Mouse (Mus musculus) thymus, postnatal 36 days (tissue): Measurements from ENCODE around the gene Coasy.

Source experiments
- DNase-seq, 2 experiments: peaks; one replicate each; pipeline ENCODE4 v3.0.0; 2022; ENCODE audit warnings: mixed read lengths in 2 of 2

Coasy gene

DNA sequence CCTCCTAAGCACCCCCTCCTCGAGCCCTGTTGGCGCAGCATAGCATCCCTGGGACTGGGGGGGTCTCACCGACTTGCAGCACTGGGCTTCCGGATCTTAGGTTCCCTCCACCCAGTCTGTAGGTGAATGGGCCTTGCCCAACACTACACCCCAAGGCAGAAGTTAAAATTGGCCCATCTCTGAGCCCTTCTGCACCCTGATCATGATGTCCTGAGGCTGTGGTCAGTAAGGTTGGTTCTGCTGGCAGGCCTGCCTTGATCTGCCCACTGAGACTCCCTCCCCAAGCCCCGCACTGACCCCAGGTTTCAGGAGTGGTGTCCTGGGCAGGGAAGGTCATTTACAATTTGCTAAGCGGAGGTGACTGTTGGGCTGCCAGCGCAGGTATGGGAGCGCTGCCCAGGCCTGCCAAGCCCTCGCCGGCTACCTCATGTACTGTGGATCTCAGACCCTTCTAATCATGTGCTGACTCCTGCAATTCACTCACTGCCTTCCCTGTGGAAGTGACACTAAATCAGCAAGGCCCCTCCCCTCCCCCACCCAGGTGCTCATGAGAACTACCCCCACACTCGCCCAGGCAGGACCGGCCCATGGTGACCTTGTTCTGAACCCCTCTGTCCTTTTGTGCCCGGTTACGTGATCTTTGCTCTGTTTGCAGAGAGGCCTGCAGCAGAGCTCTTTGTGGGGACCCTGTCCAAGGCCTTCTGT, 19.2 kb upstream of the Coasy start:
- DNase-seq = no peak

DNA sequence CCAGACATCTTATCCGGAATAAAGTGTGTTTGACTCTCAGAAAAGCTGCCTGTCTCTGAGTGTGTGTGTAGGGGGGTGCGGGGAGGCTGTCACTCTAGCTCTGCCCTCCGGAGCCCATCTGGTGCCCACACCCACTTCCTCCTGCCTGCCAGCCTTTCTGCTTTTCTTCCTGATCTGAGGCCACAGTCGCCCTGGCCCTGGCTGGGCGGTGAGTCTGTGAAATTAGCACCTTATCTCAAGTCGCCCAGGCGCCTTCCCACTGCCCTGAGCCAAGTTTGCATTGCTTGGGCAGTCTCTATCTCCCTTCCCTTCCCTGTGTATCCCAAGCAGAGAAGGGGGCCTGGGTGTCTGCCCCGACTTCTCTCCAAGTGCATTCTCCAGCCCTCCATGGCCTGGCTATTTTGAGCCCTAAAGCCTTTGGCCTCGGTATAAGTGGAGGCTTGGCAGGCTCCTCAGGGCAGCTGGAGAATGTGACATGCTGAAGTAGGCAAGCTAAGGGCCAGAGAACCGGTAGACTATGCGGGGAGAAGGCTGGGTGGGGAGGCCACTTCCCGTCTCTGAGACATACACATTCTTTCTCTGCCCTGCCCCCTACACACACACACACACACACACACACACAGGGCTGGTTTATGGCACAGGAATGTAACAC, 18.6 kb upstream of the Coasy start:
- DNase-seq = peak; percentile 81 to 89

DNA sequence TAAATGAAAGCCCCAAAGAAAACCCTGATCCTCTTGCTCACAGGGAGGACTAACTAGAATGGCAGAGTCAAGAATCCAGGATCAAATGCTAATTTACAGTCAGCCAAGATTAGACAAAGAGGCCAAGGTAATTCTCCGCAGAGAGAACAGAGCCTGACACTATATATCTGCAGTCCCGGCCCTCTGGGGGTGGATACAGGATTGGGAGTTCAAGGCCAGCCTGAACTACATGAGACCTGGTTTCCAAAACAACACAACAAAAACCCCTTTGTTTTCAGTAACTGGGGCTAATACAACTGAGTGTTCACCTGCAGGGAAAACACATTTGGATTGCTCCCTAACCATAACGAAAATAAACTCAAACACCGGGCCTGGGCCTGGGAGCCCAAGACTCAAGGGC, 17.9 kb upstream of the Coasy start:
- no peak for DNase-seq

DNA sequence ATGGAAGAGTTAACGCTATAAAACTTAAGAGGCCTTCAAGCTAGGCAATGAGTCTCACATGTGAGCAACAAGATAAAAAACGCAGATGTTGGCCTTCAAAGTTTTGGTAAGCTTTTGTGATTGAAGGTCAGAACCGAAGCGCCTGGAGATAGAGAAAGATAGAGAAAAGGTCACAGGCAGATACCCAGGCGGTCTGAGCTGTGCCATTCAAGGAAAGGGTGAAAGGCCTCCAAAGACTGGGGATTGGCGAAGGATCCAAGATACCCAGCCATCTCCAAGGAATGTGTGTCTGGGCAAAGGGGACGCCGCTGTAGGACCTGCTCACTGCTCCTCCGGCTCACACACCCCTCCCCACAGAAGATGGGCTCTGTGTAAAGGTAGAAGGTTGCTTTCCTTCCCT, 17.4 kb upstream of the Coasy start:
- DNase-seq = no peak

DNA sequence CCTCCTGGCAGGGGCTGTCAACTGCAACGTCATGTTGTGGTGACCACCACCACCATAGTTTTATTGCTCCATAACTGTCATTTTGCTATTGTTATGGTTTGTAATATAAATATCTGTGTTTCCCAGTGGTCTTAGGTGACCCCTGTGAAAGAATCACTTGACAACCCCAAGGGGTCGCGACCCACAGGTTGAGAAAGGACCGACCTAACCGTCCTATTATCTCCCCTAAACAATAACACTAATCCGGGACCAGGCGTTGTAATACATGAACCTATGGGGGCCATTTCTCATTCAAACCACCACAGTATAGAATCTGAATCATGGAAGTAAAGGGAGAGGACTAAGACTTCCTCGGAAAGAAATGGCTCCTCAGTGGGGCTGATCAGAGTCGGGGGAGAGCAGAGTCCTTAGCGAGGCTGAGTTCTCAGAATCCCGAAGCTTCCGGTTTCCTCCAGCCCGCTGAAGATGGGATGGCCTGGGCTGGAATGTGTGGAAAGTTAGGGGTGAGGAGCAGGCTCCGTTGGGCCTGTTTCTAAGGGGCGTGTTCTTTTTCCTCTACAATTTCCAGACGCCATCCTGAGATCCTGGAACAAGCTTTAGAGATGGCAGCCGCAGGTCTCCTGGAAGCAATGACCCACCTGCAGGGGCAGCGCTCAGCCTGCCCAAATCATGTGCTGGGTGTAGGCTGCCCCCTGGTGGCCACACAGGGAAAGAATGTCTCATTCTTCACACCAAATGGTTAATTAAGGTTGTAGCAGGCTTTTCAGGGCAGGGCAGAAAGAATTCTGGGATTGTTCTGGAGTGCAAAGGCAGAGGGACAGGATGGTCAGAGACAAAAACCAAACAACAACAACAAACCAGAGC, 15.6 kb upstream of the Coasy start:
- DNase-seq = peak; percentile 83 to 84

DNA sequence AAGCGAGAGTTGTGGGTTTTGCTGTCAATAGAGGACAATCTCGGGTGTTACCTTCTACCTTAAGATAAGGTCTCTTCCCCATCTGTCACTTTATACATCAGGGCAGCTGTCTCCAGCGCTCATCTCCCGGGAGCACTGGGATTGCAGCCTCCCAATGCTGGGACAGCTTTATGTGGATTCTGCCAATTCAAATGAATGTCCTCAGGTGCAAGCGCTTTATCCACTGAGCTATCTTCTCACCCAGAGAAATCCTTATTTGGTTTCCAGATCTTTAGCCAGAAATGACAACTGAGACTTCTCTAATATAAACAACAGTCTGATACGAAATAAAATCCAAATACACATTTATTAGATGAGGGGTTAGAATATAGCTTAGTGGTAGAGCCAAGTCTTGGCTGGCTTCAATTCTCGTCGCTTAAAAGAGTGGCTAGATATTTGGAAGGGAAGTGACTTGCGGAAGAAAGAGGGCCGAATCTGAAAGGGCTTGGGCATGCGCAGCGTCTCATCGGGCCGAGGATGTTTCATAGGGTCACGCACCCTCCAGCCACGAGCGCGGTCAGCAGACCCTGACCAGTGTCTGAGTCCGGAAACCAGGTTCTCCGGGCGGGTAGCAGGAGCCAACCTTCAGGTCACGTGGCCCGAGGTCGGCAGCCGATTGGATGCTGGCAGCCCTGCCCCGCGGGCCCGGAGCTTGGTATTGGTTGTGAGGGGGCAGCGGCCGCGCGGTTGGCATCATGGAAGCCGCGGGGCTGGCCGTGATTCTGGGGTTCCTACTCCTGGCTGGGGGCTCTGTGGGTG, 12.8 kb upstream of the Coasy start, which contains the start of gene Naglu:
TSS of gene Naglu (plus strand) at position 622 of the 798 bp plus-strand sequence.
- DNase-seq = peak; percentile 90 to 92

DNA sequence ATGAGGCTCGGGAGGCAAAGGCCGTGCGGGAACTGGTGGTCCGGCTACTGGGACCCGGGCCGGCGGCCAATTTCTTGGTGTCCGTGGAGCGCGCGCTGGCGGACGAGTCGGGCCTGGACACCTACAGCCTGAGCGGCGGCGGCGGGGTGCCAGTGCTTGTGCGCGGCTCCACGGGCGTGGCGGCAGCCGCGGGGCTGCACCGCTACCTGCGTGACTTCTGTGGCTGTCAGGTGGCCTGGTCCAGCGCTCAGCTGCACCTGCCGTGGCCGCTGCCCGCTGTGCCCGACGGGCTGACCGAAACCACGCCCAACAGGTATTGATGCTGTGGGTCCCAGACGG, 12.2 kb upstream of the Coasy start:
- no peak for DNase-seq

DNA sequence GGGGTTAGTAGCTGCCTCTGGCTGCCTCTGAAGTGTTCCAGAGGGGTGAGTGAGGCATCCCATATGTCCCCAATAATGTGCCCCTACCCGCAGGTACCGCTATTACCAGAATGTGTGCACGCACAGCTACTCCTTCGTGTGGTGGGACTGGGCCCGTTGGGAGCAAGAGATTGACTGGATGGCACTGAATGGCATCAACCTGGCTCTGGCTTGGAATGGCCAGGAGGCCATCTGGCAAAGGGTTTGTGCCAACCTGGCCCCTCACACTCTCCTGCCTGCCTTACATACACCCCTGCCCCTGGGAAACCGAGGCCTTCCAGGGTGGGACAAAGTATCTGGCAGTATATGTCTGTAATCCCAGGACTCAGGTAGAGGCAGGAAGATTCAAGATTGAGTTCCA, 11.4 kb upstream of the Coasy start:
- no peak for DNase-seq

DNA sequence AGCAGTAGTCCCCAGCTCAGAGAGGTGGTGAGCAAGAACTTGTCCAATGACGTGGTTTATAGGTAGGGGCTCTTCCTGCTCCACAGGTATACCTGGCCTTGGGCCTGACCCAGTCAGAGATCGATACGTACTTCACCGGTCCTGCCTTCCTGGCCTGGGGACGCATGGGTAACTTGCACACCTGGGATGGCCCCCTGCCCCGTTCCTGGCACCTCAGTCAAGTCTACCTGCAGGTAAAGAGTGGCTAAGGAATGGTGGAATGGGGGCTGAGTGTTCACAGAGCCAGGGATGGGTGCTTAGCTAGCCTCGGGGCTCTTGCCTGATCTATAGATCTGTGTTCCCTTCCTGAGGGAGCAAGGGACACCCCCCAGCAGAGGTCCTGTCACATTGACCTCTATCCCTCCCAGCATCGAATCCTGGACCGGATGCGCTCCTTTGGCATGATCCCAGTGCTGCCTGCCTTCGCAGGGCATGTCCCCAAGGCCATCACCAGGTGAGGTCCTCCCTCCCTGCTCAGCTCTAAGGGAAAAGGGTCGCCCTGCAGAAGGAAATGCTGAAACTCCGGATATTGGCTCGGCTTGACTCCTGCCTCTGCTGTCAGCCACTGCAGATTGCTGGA, 10.4 kb upstream of the Coasy start:
- DNase-seq = no peak

DNA sequence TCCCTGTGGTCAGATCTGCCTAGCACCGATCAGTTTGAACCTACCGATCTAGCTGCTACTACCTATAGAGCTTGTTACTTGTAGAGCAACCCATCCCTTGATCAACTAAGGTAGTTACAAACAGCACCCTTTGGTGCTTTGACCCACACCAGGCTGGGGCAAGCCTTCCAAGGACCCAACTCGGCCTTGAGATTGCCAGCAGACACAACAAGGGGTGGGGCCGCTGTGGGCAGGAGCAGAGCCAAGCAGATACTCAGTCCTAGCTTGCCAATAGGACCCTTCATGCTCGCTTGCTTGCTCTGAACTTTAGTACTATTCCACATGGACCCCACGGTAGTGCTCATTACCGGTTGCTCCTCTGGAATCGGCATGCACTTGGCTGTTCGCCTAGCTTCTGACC, 4.2 kb upstream of the Coasy start, which contains the start of gene Hsd17b1:
TSS of gene Hsd17b1 (plus strand) at position 291 of the 400 bp plus-strand sequence.
- DNase-seq = no peak

DNA sequence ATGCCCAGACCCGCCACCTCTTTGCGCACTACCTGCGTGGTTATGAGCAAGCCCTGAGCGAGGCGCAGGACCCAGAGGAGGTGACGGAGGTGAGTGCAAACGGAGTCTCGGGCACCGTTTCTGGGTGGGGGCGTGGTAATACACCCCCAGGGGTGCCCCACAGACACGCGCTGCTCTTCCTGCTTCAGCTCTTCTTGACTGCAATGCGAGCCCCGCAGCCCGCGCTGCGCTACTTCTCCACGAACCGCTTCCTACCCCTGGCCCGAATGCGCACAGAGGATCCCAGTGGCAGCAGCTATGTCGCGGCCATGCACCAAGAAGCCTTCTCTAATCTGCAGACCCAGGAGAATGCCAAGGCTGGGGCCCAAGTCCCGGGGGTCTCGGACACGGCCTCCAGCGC, 2.6 kb upstream of the Coasy start:
- DNase-seq = peak in 1 of 2 experiments; percentile 62

DNA sequence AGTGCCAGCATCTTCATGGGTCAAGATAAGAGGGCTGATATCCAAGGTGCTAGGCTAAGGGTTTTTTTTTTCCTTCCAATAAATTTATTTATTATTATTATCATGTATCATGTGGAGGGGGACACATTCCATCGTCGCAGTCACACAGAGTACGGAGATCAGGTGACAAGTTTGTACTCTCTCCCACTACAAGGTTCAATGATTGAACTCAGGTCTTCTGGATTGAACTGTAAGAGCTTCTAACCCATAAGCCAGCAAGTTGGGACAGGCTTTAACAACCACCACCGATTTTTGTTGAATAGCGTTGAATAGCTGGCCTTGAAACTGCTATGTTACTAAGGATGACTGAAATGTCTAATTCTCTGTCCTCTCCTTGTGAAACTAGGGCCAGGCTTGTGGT, 1.9 kb upstream of the Coasy start:
- DNase-seq = no peak

DNA sequence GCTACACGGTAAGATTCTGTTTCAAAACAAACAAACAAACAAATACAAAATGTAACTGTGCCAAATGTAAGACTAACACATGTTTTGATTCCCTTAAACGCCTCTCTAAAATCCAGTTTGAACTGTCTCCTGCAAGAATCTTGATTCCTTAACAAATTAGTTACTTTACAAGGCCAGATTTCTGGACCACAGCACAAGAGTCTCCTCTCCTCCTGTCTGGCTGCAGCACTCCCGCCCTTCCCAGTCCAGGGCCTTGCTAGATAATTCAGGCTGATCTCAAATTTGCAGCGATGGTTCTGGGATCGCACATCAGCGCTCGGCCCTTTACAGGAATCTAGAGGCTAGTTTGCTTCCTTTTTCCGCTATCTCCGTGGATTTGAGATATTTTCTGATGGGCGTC, 706 bp upstream of the Coasy start:
- DNase-seq = no peak

DNA sequence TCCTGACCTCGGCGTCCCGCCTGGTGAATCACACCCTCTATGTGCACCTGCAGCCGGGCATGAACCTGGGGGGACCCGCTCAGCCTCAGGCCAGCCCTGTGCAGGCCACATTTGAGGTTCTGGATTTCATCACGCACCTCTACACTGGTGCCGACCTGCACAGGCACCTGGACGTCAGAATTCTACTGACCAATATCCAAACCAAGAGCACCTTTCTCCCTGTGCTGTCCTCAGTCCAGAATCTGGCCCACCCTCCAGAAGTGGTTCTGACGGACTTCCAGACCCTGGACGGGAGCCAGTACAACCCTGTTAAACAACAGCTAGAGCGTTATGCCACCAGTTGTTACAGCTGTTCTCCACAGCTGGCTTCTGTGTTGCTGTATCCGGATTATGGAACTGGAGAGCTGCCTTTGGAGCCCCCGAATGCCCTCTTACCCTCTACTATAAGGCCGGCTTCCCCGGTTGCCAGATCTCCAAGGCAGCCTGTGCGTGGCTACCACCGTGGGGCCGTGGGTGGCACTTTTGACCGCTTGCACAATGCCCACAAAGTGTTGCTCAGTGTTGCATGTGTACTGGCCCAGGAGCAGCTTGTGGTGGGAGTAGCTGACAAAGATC, 825 bp downstream of the Coasy start:
- DNase-seq = no peak

DNA sequence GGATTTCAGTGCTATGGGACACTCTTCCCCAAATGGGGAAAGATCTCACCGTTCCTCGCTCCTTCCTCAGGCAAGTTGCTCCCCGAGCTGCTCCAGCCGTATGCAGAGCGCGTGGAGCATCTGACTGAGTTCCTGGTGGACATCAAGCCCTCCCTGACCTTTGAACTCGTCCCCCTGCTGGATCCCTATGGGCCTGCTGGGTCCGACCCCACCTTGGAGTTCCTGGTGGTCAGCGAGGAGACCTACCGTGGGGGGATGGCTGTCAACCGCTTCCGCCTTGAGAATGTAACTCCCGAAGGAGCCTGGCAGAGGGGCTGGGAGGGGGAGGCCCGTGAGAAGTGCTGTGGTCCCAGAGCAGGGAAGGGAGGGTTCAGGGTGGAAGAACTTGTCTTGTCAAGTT, 1.9 kb downstream of the Coasy start:
- DNase-seq = peak in 1 of 2 experiments; percentile 32

DNA sequence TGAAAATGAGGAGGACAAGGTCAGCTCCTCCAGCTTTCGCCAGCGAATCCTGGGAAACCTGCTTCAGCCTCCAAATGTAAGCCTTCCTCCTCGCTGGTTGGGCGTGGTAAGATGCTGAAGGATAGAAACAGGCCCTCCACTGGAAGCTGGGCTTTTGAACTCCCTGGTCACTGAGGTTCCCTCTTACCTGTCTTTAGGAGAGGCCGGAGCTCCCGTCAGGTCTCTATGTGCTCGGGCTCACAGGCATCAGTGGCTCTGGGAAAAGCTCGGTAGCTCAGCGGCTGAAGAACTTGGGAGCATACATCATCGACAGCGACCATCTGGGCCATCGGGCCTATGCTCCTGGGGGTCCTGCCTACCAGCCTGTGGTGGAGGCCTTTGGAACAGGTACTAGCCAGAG, 2.4 kb downstream of the Coasy start:
- DNase-seq = peak in 1 of 2 experiments; percentile 12

DNA sequence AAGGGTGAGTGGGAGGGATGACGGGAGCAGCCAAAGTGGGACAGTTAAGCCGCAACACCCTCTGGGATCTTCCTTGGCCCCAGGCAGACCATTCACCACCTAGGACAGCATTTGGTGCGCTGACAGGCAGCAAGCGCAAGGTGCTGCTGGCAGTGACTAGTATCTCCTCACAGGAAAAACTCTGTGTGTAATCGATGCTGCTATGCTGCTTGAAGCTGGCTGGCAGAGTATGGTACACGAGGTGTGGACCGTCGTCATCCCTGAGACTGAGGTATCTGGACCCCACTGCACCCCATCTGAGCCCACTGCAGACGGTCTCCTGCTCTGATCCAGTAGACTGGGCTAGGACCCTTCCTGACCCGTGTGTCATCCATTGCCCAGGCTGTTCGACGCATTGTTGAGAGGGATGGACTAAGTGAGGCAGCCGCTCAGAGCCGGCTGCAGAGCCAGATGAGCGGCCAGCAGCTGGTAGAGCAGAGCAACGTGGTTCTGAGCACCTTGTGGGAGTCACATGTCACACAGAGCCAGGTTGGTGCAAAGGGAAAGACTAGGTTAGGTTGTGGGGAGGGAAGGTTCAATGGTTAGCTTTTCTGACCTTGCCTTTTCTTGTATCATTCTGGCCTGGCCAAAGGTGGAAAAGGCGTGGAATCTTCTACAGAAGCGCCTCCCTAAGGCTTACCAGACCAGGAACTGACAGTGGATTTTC, 3.4 kb downstream of the Coasy start:
- DNase-seq = peak in 1 of 2 experiments; percentile 5

DNA sequence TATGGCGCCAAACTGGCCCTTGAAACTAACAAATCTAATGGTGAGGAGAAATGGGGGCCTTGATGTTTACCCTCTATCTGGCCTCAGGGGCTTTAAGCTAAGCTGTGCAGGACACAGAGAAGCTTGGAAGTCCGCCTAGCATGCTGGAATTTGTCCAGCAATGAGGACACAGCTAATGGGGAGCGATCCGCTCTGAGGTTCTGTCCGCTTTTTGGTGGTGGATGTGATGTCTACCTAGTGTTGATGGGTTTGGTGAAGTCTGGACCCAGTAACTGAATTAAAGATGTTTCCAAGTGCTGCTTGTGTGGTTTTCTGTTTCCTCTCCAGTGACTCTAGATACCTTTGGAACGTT, 3.9 kb downstream of the Coasy start:
- DNase-seq = peak in 1 of 2 experiments; percentile 4

DNA sequence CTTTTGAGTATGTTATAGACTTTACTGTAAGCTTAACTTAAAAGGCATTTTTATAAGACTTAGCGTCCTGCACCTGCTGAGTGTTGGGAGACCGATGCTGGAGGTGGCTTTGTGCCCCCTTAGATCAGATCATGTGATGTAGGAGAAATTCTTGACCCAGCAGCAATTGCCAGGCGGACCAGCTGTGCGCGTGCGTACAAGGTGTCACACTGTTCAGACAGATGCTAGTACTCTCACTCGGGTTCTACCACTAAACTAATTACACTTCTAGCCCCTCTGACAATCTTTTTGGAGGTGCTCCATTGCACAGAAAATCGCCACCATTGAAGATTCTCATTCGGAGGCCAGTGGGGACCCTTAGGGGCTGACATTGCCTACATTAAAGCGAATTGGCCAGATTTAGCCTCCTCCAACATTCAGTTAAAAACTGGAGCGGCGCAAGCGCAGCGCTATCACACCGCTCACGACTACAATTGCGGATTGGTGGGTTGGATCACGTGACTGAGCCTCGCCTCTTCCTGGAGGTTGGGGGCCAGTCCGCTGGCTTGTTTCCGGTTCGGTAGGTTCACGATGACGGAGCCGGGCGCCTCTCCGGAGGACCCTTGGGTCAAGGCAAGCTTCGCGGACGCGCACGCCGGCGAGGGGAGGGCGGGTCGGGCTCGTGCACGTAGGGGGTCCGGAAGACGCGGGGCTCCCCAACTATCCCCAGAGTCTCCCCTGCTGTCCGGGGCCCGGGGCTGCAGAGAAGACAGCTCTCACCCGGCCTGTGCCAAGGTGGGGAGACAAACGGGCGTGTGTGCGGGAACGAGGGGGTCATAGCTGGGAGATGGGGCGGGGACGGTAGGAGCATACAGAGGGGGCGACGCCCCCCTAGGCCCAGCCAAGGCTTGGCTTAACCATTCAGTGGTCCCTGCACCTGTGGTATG, 4.7 kb downstream of the Coasy start, which contains the start of gene Mlx:
TSS of gene Mlx (plus strand) at position 522 of the 926 bp plus-strand sequence.
- peak; percentile 86 to 90 for DNase-seq

DNA sequence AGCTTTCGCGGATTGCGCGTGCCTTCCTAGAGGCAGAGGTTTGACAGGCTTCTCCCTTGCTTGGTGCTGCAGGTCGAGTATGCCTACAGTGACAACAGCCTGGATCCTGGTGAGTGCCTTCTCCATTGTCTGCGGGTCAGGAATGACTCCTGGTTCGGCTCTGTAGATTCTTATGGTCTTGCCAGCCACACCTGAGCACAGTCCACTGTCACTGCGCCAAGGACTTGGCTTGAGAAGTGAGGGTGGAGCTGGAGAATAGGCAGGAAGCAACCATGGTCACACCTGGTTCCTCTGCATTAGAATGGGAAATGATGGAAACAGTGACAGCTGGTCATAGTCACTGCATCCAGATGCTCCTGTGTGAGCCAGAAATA, 5.3 kb downstream of the Coasy start:
- DNase-seq = no peak
